Mouse (Mus musculus) heart, postnatal 25 days (tissue): ENCODE data around the gene Pi4kb. TPM values are rescaled to one million over a fixed set of nuclear protein-coding genes. Genes with fewer than 3 reads are reported as not detected.

ENCODE experiments used
- DNase-seq: peaks from one replicate; pipeline ENCODE4 v3.0.0; 2022; ENCODE audit warnings: low spot score
- intact Hi-C: fragments of 180-260 bp; cut with DNase I; formaldehyde crosslinking; loops from one replicate; pipeline ENCODE4 v1.15.1; 2025
- total RNA-seq, 2 experiments: library from RNA; stranded (reverse); gene quantifications; 2 replicates each; pipeline ENCODE4 v1.2.3; 2021

Pi4kb gene
- total RNA-seq, 2 experiments from 2014 or later = 25.3 to 27.0 TPM

- intact Hi-C loops = no loop called here
- no peak for DNase-seq
Observed at GRCm38 (mm10) chr3:94953384-94953763, 21.2 kb upstream of the Pi4kb start.

GRCm38 (mm10) chr3:94953764-94954616, 20.5 kb upstream of the Pi4kb start, which contains the start of gene Rfx5:
TSS of gene Rfx5 (plus strand) at chr3:94954075.
- intact Hi-C loops = loop anchor here (1.0 kb wide), 1 partner anchor 21 kb away; no protein-coding TSS in a partner anchor
- DNase-seq = peak; percentile 89

- intact Hi-C loops = no loop called here
- DNase-seq = no peak
Observed at GRCm38 (mm10) chr3:94958295-94958694, 16.2 kb upstream of the Pi4kb start.

- intact Hi-C loops = no loop called here
- DNase-seq = no peak
Observed at GRCm38 (mm10) chr3:94959871-94960270, 14.7 kb upstream of the Pi4kb start.

- intact Hi-C loops = no loop called here
- DNase-seq = no peak
Observed at GRCm38 (mm10) chr3:94960322-94960721, 14.2 kb upstream of the Pi4kb start.

GRCm38 (mm10) chr3:94964989-94965388, 9.5 kb upstream of the Pi4kb start:
- no peak for DNase-seq
- intact Hi-C loops = no loop called here

- intact Hi-C loops = no loop called here
- DNase-seq = no peak
Observed at GRCm38 (mm10) chr3:94965878-94966277, 8.7 kb upstream of the Pi4kb start.

GRCm38 (mm10) chr3:94972552-94972951, 2.0 kb upstream of the Pi4kb start:
- DNase-seq = no peak
- intact Hi-C loops = no loop called here

GRCm38 (mm10) chr3:94973620-94974019, 911 bp upstream of the Pi4kb start:
- no peak for DNase-seq
- intact Hi-C loops = no loop called here

GRCm38 (mm10) chr3:94974026-94974527, 454 bp upstream of the Pi4kb start:
- DNase-seq = no peak
- intact Hi-C loops = no loop called here

- DNase-seq = no peak
- intact Hi-C loops = no loop called here
Observed at GRCm38 (mm10) chr3:94984312-94984711, 9.8 kb downstream of the Pi4kb start.

- DNase-seq = no peak
Observed at GRCm38 (mm10) chr3:94985513-94985912, 11.0 kb downstream of the Pi4kb start.

GRCm38 (mm10) chr3:94987578-94987977, 13.0 kb downstream of the Pi4kb start:
- intact Hi-C loops = no loop called here
- DNase-seq = peak; percentile 74

More at GRCm38 (mm10) chr3:94985513-94985912, 11.0 kb downstream of the Pi4kb start:
- intact Hi-C loops = no loop called here

- no peak for DNase-seq
- intact Hi-C loops = no loop called here
Observed at GRCm38 (mm10) chr3:94989159-94989761, 14.7 kb downstream of the Pi4kb start.

GRCm38 (mm10) chr3:94996946-94997345, 22.4 kb downstream of the Pi4kb start:
- intact Hi-C loops = loop anchor here (1.0 to 5.0 kb wide), 2 partner anchors 49 to 110 kb away; partner anchors contain the start of gene Psmb4
- DNase-seq = peak; percentile 21

- no peak for DNase-seq
- intact Hi-C loops = no loop called here
Observed at GRCm38 (mm10) chr3:95002569-95002968, 28.0 kb downstream of the Pi4kb start.

GRCm38 (mm10) chr3:95003273-95003672, 28.7 kb downstream of the Pi4kb start:
- intact Hi-C loops = no loop called here
- no peak for DNase-seq

GRCm38 (mm10) chr3:95005651-95006050, 31.1 kb downstream of the Pi4kb start:
- no peak for DNase-seq

GRCm38 (mm10) chr3:95007706-95008105, 33.2 kb downstream of the Pi4kb start:
- no peak for DNase-seq

More at GRCm38 (mm10) chr3:95005651-95006050, 31.1 kb downstream of the Pi4kb start:
- intact Hi-C loops = no loop called here

GRCm38 (mm10) chr3:95010396-95010795, 35.9 kb downstream of the Pi4kb start:
- no peak for DNase-seq
- intact Hi-C loops = no loop called here

More at GRCm38 (mm10) chr3:95007706-95008105, 33.2 kb downstream of the Pi4kb start:
- intact Hi-C loops = no loop called here

GRCm38 (mm10) chr3:95012982-95013381, 38.5 kb downstream of the Pi4kb start:
- no peak for DNase-seq
- intact Hi-C loops = no loop called here
